Mouse (Mus musculus) intestine, embryonic 14.5 days (tissue): ENCODE measurements around the gene Grm7. TPM values are rescaled to one million over a fixed set of nuclear protein-coding genes. Genes with fewer than 3 reads are reported as not detected.

ENCODE experiments used
- ATAC-seq: fragments of 200-750 bp; cut with Nextera tagmentation; replicated peaks from 2 replicates; pipeline ENCODE4 v1.8.0; 2017; ENCODE audit warnings: low read depth, moderate number of reproducible peaks, moderate TSS enrichment, moderate library complexity; ENCODE audit not compliant: low FRiP score, low TSS enrichment
- DNase-seq: peaks from one replicate; pipeline ENCODE4 v3.0.0-alpha.2; 2018; ENCODE audit warnings: low spot score
- H3K27ac ChIP-seq: fragments of 300-500 bp; sonication (generic); 2 replicates; pipeline ENCODE4 v1.5.1; 2014; ENCODE audit warnings: low read depth, mild to moderate bottlenecking, control low read depth
- H3K27me3 ChIP-seq: fragments of 300-500 bp; sonication (generic); replicated peaks from 2 replicates; pipeline ENCODE4 v1.6.1; 2014; ENCODE audit warnings: low read length, control low read depth; ENCODE audit not compliant: control insufficient read depth, insufficient read depth
- H3K36me3 ChIP-seq: fragments of 300-500 bp; sonication (generic); 2 replicates; pipeline ENCODE4 v1.6.1; 2014; ENCODE audit warnings: low read length, control low read depth; ENCODE audit not compliant: control insufficient read depth, insufficient read depth
- H3K4me1 ChIP-seq: fragments of 300-500 bp; sonication (generic); replicated peaks from 2 replicates; pipeline ENCODE4 v1.6.1; 2014; ENCODE audit warnings: low read length, control low read depth, mixed read lengths; ENCODE audit not compliant: control insufficient read depth, insufficient read depth
- H3K4me2 ChIP-seq: fragments of 300-500 bp; sonication (generic); 2 replicates; pipeline ENCODE4 v1.6.1; 2014; ENCODE audit warnings: low read length
- H3K4me3 ChIP-seq: fragments of 300-500 bp; sonication (generic); 2 replicates; pipeline ENCODE4 v1.5.1; 2014; ENCODE audit warnings: low read depth, low read length, control low read depth, mixed read lengths
- H3K9ac ChIP-seq: fragments of 300-500 bp; sonication (generic); 2 replicates; pipeline ENCODE4 v1.6.1; 2014; ENCODE audit warnings: mild to moderate bottlenecking, low read length
- H3K9me3 ChIP-seq: fragments of 300-500 bp; sonication (generic); 2 replicates; pipeline ENCODE4 v1.6.1; 2016; ENCODE audit warnings: low read length, control low read depth; ENCODE audit not compliant: control insufficient read depth
- WGBS: fragments of 180-500 bp; shearing (Covaris S2); extraction: QIAGEN DNeasy Blood & Tissue Kit; methylation state at CpG from one replicate; pipeline ENCODE4 v1.1.7; 2014; 5-methylcytosine and 5-hydroxymethylcytosine counted together
- polyA plus RNA-seq: library from polyadenylated mRNA; unstranded; fragments of >200 nt; fragmentation: Nextera tagmentation; extraction: Ambion mirVana; gene quantifications from 2 replicates; pipeline ENCODE4 v1.2.1, GENCODE M21; 2014

Gene Grm7
- polyA plus RNA-seq, 1 experiment from 2014 or later = 2.2 TPM

DNA sequence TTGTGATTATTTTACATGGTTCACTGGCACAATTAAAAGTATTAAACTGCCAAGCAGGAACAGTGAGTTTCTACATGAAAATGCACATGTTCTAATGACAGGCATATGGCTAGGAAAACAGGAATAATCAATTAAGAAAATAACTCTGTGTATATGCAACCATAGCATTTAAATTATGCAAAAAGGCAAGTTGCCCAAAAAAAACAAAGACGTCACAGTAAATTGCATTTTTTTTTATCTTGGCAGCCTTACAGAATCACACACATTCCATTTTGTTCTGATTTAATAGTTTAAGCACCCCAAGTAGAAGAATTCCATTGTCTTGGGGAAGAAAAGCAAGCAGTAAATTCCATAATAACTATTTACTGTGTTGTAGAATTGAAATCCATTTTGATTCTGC is 716.3 kb downstream of the Grm7 start:
- Histone ChIP-seq H3K4me1 (no peaks in the 10 kb centered on the region), H3K27me3 (no peaks in the 10 kb centered on the region), H3K4me3 (no peak overlapping the region), H3K27ac (no peak overlapping the region), H3K4me2 (no peak overlapping the region), H3K36me3 (no peaks in the 10 kb centered on the region), H3K9me3 (no peaks in the 10 kb centered on the region), H3K9ac (no peak overlapping the region)
- ATAC-seq (no peak), DNase-seq (no peak)
- 73% methylated on average over 1 of the region's 1 CpGs for WGBS

DNA sequence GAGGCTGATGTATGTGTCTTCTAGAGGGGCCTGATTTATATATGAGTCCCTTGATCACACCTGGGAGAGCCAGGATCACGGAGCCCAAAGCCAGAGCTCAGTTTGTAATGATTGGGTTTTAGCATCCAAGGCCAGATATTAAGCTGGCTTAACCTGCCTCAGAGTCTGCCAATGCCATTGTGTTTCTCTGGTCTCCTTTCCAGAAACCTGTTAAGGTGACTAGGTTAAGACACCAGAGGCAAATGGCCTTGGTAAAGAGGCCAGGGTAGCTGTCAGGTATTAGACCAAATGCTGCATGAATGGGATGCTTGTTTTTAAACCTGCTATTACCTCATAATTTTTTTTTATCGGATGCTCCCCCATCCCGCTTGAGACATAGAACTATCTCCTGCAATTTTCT is 722.7 kb downstream of the Grm7 start:
- 98% methylated on average over 3 of the region's 3 CpGs for WGBS

DNA sequence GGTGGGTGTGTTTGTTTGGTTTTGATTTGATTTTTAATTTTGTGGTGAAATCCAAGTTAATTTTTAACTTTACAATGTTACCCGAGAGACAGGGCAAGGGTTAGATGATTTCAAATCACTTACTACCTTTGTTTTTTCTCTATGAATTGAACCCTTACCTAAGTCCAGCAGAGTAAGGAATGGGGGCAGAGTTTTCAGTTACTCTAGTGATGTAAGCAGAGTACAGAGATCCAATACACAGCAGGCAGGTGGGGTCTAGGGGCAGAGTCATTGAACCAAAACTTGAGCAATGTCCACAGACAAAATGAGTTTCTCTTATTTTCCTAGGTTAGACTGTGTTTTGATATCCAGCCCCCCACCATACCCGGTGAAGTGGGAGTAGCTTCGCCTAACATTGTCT is 723.2 kb downstream of the Grm7 start:
- no peak for DNase-seq
- Histone ChIP-seq H3K4me1 (no peaks in the 10 kb centered on the region), H3K9ac (no peak overlapping the region), H3K4me2 (no peak overlapping the region), H3K27me3 (no peaks in the 10 kb centered on the region), H3K36me3 (no peaks in the 10 kb centered on the region), H3K4me3 (no peak overlapping the region), H3K9me3 (no peaks in the 10 kb centered on the region), H3K27ac (no peak overlapping the region)
- 82% methylated on average over 3 of the region's 3 CpGs for WGBS
- ATAC-seq = no peak

More for the DNA sequence above, 722.7 kb downstream of the Grm7 start:
- no peaks in the 10 kb centered on the region for H3K9me3 ChIP-seq
- H3K4me2 ChIP-seq = no peak overlapping the region
- no peaks in the 10 kb centered on the region for H3K36me3 ChIP-seq
- H3K9ac ChIP-seq = no peak overlapping the region
- ATAC-seq (no peak), DNase-seq (no peak)
- no peak overlapping the region for H3K4me3 ChIP-seq
- no peaks in the 10 kb centered on the region for H3K4me1 ChIP-seq
- H3K27me3 ChIP-seq = no peaks in the 10 kb centered on the region
- no peak overlapping the region for H3K27ac ChIP-seq

DNA sequence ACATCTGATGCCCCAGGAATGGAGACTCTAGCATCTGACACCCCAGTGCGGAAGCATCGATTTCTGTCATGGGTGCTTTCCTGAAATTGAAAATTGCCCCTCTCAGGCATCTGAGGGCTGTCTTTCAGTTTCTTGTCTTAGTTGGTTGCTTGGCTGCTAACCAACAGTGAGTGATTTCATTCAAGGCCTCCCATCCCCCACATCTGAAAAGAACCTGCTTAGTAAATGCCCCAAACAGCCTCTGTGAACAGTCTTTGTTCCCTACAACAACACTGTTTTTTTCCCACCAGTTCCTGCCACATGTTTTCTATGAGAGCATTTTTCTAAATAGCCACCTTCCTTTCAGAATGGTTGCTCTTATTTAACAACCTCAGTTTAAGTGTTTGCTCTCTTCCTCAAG is 723.6 kb downstream of the Grm7 start:
- no peaks in the 10 kb centered on the region for H3K4me1 ChIP-seq
- 93% methylated on average over 2 of the region's 2 CpGs for WGBS
- H3K4me2 ChIP-seq = no peak overlapping the region
- H3K9ac ChIP-seq = no peak overlapping the region
- no peak overlapping the region for H3K4me3 ChIP-seq
- no peaks in the 10 kb centered on the region for H3K27me3 ChIP-seq
- no peaks in the 10 kb centered on the region for H3K9me3 ChIP-seq
- ATAC-seq = no peak
- H3K27ac ChIP-seq = no peak overlapping the region
- H3K36me3 ChIP-seq = no peaks in the 10 kb centered on the region
- DNase-seq = no peak

DNA sequence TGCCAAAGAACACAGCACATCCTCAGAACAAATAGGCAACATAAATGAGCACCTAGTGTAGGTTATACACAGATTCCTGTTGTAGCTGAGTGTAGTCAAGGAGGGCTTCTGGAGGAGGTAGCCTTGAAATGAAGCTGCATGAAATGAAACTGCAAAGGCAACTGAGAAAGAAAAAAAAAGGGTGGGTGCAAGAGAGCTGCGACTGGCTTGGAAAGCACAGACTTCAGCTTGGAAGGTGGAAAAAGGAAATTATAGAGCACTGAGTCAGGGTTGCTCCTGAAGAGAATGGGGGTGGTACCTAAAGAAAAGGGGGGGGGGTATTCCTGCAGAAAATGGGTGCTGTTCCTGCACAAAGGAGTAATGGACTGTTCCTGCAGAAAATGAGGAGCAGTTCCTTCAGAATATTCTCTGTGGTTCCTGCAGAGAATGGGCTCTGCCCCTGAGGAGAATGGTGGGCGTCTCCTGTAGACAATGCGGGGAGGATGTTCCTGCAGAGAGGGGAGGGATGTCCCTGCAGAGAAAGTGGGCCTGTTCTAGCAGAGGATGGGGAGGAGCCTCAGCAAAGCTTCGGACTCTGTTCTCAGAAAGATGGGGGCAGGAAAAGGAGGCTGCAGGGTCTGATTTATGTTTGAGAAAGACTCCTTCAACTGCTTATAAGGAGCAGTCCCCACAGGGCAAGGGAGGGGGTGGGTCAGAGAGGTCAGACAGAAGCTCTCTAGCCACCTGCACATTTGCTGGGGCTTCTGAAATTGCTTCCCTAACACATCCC is 726.4 kb downstream of the Grm7 start:
- ATAC-seq = no peak
- no peak overlapping the region for H3K27ac ChIP-seq
- WGBS = 26% methylated on average over 4 of the region's 4 CpGs

DNA sequence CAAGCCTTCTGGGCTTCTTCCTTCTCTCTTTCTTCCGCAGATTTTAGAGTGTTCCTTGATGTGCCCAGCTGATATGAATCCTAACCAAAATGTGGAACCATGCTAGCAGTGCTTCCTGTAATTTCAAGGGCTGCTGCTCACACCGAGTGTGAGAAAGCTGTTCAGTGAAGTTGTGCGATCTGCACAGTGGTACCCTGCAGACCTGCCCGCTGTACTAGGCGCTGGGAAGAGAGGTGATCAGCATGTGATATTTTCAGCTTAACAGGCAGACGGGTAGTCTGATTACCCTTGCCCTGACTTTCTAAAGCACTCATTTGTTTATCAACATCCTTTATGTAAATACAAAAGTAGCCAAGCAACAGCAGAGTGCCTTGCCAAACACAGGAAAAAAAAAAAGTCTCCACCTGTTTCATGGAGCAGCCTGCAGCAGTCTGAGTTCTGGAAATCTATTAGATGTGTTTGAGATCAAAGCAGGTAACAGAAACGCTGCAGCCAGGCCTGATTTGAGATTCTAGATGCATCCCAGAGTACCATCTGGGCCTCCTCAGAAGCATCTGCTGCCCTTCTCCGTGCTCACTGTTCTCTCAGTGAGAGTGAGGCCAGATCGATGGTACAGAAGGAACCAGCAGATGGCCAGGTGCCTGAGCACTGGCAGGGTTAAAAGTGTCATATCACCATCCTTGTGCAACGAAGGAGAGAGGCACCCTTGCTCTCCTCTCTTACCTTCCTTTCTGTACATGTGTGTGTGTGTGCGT is 727.4 kb downstream of the Grm7 start:
- DNase-seq (no peak), ATAC-seq (no peak)
- Histone ChIP-seq H3K27me3 (no peaks in the 10 kb centered on the region), H3K27ac (no peak overlapping the region), H3K4me1 (no peaks in the 10 kb centered on the region), H3K36me3 (no peaks in the 10 kb centered on the region), H3K4me3 (no peak overlapping the region), H3K9ac (no peak overlapping the region), H3K4me2 (no peak overlapping the region), H3K9me3 (no peaks in the 10 kb centered on the region)
- 44% methylated on average over 11 of the region's 11 CpGs for WGBS

More for the DNA sequence above, 726.4 kb downstream of the Grm7 start:
- Histone ChIP-seq H3K9me3 (no peaks in the 10 kb centered on the region), H3K9ac (no peak overlapping the region), H3K27me3 (no peaks in the 10 kb centered on the region), H3K4me1 (no peaks in the 10 kb centered on the region), H3K4me3 (no peak overlapping the region), H3K4me2 (no peak overlapping the region), H3K36me3 (no peaks in the 10 kb centered on the region)
- no peak for DNase-seq

DNA sequence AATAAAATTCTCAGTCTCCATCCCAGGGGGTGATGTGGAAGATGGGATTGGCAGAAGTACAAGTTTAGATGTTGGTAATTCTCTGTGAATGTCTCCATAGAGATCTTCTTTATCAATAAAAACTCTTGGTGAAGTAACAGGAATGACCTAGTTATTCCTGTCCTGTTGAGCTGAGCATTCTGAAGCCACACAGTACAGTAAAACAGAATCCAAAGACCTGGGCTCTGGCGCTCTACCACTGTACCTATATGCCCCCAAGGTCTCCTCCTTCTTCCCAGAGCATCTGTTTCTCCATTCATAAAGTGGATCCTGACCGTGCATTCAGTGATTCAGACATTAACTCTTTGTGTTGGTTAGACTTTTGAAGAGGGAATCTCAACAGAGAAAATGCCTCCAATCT is 735.3 kb downstream of the Grm7 start:
- no peaks in the 10 kb centered on the region for H3K4me1 ChIP-seq
- H3K27ac ChIP-seq = no peak overlapping the region
- H3K9ac ChIP-seq = no peak overlapping the region
- no peak for ATAC-seq
- H3K4me2 ChIP-seq = no peak overlapping the region
- no peak for DNase-seq
- H3K4me3 ChIP-seq = no peak overlapping the region
- H3K9me3 ChIP-seq = no peaks in the 10 kb centered on the region
- no peaks in the 10 kb centered on the region for H3K27me3 ChIP-seq
- H3K36me3 ChIP-seq = no peaks in the 10 kb centered on the region
- WGBS = 76% methylated on average over 2 of the region's 2 CpGs

DNA sequence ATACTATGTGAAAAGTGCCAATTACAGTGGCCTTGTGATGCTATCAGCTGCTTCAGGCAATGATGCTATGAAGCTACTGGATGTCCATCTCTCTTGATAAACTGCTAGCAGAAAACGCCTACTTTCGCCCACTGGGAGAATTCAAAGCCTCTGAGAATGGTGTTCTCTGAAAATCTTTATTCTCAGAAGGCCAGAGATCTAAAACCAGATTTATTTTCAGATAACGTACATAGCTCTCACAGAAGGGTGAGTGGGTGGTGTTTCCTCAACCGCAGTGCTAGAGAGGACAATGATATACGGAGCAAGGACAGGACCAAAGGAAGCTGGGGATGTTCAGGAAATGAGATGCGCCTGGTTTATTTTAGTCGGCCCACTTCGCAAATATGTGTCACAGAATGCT is 763.4 kb downstream of the Grm7 start:
- no peak overlapping the region for H3K4me2 ChIP-seq
- H3K27me3 ChIP-seq = no peaks in the 10 kb centered on the region
- no peak overlapping the region for H3K4me3 ChIP-seq
- DNase-seq = no peak
- H3K9me3 ChIP-seq = no peaks in the 10 kb centered on the region
- no peak for ATAC-seq
- 76% methylated on average over 8 of the region's 8 CpGs for WGBS
- H3K27ac ChIP-seq = no peak overlapping the region
- no peak overlapping the region for H3K9ac ChIP-seq
- H3K4me1 ChIP-seq = no peaks in the 10 kb centered on the region
- H3K36me3 ChIP-seq = no peaks in the 10 kb centered on the region

DNA sequence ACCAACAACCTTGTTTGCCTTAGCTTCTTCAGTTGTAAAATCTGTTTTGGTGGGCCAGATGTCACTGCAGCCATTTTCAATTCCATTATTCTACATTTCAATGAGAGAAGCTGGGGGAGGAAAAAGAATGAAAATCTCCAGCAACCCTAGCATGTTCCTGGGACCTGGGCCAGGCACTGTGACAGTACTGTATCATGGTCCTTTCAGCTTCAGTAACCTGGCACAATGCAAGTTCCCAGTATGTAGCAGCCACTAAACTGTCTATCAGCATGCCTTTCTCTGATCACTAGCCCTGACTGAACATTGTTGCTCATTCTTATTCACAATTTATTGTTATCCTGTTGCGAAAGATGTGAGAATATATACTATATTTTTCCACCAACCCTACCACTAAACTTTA is 779.4 kb downstream of the Grm7 start:
- H3K4me1 ChIP-seq = no peaks in the 10 kb centered on the region
- DNase-seq (no peak), ATAC-seq (no peak)
- 93% methylated on average over 1 of the region's 1 CpGs for WGBS
- H3K4me3 ChIP-seq = no peak overlapping the region
- no peak overlapping the region for H3K4me2 ChIP-seq
- H3K9me3 ChIP-seq = no peaks in the 10 kb centered on the region
- no peak overlapping the region for H3K9ac ChIP-seq
- no peaks in the 10 kb centered on the region for H3K27me3 ChIP-seq
- H3K36me3 ChIP-seq = no peaks in the 10 kb centered on the region
- H3K27ac ChIP-seq = no peak overlapping the region
